Mouse (Mus musculus) kidney, postnatal 4 days (tissue): ENCODE results near the gene Perm1.

Experiments
- DNase-seq, 2 experiments: peaks; one replicate each; pipeline ENCODE4 v3.0.0; 2021; ENCODE audit warnings: mixed read lengths in 2 of 2

The Perm1 gene

DNA sequence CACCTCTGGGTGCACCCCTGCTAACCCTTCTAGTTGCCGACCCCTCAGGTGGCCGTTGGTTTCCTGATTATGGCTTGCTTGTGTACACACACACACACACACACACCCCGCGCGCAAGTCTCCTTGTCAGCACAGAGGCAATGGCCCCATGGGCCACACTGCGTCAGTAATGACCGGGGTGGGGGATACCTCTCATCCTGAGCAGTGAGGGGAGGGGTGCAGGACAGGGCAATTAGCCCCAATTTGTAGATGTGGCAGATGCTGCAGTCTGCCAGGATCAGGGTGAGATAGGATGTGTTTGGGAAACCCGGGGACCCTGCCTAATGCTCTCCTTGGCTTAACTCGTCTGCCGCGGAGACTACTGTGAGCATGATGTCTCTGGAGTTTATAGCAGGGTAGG lies 33.9 kb downstream of the Perm1 start:
- DNase-seq = no peak

DNA sequence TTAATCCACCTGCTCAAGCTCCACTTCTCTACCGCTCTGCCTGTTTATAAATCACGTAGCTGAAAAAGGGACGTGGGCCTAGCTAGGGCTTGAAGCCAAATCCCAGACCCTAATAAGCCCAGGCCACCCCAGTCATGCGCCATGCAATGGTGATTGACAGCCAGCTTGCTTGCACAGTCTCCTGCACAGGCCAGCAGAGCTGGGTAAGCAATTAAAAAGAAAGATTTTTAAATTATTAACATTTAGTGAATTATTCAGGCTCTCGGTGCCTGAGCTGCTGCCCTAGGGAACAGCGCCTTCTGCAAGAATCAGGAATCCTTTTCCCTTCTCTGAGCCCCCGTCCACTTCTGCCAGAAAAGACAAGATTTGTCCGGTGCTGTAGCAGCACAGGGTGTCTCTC lies 35.4 kb downstream of the Perm1 start:
- no peak for DNase-seq

- DNase-seq = no peak
These were observed 36.5 kb downstream of the Perm1 start for GRCm38 (mm10) chr4:156252140-156252539.

GRCm38 (mm10) chr4:156252619-156253018 lies 37.0 kb downstream of the Perm1 start:
- no peak for DNase-seq

DNA sequence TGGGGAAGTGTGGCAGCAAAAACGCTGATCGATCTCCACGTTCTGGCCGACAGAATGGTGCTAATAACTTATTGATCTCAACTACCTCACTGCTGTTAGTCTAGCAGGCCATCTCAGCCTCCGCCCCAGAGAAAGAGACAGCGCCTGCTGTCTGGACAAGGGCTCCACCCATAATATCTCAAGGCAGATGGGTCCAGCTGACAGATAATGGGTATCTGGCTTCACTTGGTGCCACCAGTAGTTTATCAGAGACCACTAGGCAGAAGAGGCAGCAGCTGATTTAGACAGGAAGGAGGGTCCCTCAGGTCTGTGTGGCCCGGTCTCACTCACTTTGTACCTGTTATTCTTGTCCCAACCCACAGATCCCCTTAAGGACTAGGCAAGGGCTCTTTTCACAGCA lies 37.4 kb downstream of the Perm1 start:
- DNase-seq = no peak

DNA sequence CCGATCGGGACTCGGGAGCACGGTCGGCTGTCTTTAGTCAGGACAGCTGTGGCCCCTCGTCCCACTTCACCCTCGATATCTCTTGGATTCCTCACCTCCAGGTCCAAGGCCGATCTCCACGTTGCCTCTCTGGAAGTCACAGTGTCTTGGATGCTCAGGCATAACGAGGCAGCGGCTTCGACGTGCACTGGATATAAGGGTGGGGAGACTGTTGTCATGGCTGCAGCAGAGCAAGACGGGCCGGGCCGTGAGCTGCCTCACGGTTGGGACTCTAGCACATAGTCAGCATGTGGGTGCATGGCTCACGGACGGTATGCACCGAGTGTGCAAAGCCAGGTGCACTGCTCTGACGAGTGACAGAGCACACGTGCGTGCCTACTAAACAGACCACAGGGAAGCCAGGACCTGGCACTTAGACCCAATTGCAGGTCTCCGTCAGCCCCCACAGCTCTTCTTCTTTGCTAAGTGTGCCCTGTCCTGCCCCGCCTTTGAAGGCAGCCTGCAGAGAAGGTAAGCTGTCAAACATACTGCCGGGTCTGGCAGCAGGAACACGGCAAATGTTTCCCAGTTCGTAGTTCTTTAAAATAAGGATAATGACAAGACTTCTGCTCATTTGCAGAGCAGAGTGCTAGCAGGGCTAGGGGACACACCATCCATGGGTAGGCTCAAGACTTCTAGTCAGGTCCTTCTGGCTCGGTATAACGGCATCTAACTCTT lies 38.9 kb downstream of the Perm1 start:
- DNase-seq = no peak

DNA sequence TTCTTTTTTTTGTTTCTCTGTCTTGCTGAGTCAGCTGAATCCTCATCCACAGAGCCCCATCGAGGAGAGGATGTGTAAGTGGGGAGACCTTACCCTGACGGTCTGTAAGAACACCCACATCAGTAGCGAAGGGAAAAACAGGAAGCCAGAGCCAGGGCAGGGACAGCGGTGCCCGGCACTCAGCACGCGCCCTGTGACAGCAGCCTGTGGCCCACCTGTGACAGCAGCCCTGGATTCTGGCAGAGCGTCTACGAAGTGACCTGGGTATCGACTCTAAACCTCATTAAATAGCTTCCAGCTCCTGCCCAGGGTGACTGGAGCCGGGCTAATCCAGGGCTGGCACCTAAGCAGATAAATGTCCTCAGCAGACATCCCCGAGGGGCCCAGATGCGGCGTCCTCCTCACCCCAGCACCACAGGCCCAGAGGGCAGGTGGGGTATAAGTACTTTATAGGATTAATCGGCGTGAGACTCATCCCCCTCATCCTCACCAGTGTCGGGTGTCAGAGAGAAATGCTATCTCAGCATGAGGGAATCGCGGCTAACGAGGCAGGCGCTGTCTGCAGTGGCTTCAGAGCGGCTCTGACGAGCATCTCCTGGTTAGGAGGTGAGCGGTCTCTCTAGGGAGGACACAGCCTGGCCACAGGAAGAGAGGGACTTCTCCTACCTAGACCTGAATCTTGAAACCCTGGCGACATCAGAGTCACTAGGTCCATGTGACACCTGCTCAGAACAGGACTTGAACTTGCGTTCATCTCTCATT lies 39.6 kb downstream of the Perm1 start, which contains the start of gene Samd11:
Gene Samd11 (minus strand): TSS at position 580 of the 762 bp plus-strand sequence.
- DNase-seq = no peak
